Mouse (Mus musculus): ENCODE measurements around the gene Ifitm10. TPM values are rescaled to one million over a fixed set of nuclear protein-coding genes. Genes with fewer than 3 reads are reported as not detected.

Ifitm10 gene
- polyA plus RNA-seq, 1 experiment = 10.8 TPM

- DNase-seq = no peak
- H3K36me3 ChIP-seq (ENCODE audit: control insufficient read depth, insufficient read depth, low read length) = no peaks in the 10 kb centered on the region
- H3K4me1 ChIP-seq (replicated peaks; ENCODE audit: control insufficient read depth, insufficient read depth, low read length) = peaks cover 18% of the 10 kb centered on the region
- H3K27me3 ChIP-seq (ENCODE audit: control insufficient read depth, insufficient read depth, low read length) = no peaks in the 10 kb centered on the region
- no peak overlapping the region for H3K27ac ChIP-seq (ENCODE audit: control insufficient read depth, insufficient read depth, low read length)
- TF ChIP-seq CTCF (IDR thresholded peaks at IDR 0.05; ENCODE audit: borderline replicate concordance, control insufficient read depth, extremely low read depth, insufficient read depth, low read length, poor library complexity) = no peak
- TF ChIP-seq POLR2A (IDR thresholded peaks at IDR 0.05; ENCODE audit: control insufficient read depth, extremely low read depth, insufficient read depth, low read length, poor library complexity) = no peak
- 46% methylated on average over 6 of the region's 6 CpGs for WGBS
- H3K4me3 ChIP-seq (ENCODE audit: control insufficient read depth, insufficient read depth, low read length) = no peak overlapping the region
These were observed 21.0 kb upstream of the Ifitm10 start for GRCm38 (mm10) chr7:142394261-142395190.

DNA sequence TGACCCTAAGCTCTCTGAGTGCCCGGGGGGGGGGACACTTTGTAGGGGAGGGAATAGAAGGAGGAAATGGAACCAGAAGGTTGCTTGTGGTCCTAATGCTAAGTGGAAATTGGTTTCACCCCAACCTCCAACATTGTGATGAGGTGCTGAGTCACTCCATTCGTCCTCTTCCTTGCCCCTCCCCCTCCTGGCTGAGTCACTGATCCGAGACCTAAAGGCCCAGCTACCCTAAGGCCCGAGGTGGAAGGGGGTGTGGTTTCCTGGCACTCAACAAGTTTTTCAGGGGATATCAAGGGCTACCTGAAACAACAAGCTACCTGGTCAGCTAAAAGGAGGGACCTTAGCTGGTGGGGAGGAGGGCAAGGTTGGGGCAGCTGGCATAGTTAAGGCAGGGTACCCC is 19.6 kb upstream of the Ifitm10 start:
- 34% methylated on average over 4 of the region's 4 CpGs for WGBS
- DNase-seq = no peak
- Histone ChIP-seq H3K4me3 (ENCODE audit: control insufficient read depth, insufficient read depth, low read length) (no peak overlapping the region), H3K36me3 (ENCODE audit: control insufficient read depth, insufficient read depth, low read length) (no peaks in the 10 kb centered on the region), H3K27me3 (ENCODE audit: control insufficient read depth, insufficient read depth, low read length) (no peaks in the 10 kb centered on the region), H3K27ac (ENCODE audit: control insufficient read depth, insufficient read depth, low read length) (no peak overlapping the region), H3K4me1 (replicated peaks; ENCODE audit: control insufficient read depth, insufficient read depth, low read length) (peaks cover 14% of the 10 kb centered on the region)
- TF ChIP-seq POLR2A (IDR thresholded peaks at IDR 0.05; ENCODE audit: control insufficient read depth, extremely low read depth, insufficient read depth, low read length, poor library complexity) (no peak), CTCF (IDR thresholded peaks at IDR 0.05; ENCODE audit: borderline replicate concordance, control insufficient read depth, extremely low read depth, insufficient read depth, low read length, poor library complexity) (no peak)

DNA sequence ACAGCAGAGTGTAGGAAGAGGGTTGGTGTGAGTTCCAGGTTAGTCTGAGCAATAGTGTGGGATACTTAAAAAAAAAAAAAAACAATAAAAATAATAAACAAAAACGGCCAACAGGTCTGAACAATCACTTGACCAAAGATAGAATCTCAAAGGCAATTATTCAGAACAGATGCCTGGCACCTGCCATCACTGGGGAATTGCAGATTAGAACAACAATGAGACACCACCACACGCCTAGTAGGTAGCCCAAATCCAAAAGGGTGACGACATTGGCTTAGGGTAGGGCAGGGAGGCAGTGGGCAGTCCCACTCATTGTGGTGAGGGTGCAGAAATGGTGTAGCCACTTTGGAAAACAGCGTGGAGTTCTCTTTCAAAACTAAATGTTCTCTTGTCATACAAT is 18.1 kb upstream of the Ifitm10 start:
- Histone ChIP-seq H3K4me3 (ENCODE audit: control insufficient read depth, insufficient read depth, low read length) (no peak overlapping the region), H3K27me3 (ENCODE audit: control insufficient read depth, insufficient read depth, low read length) (no peaks in the 10 kb centered on the region), H3K4me1 (replicated peaks; ENCODE audit: control insufficient read depth, insufficient read depth, low read length) (peaks cover 22% of the 10 kb centered on the region), H3K36me3 (ENCODE audit: control insufficient read depth, insufficient read depth, low read length) (no peaks in the 10 kb centered on the region), H3K27ac (ENCODE audit: control insufficient read depth, insufficient read depth, low read length) (no peak overlapping the region)
- no peak for TF ChIP-seq POLR2A (IDR thresholded peaks at IDR 0.05; ENCODE audit: control insufficient read depth, extremely low read depth, insufficient read depth, low read length, poor library complexity)
- no peak for TF ChIP-seq CTCF (IDR thresholded peaks at IDR 0.05; ENCODE audit: borderline replicate concordance, control insufficient read depth, extremely low read depth, insufficient read depth, low read length, poor library complexity)
- 94% methylated on average over 4 of the region's 4 CpGs for WGBS
- no peak for DNase-seq

DNA sequence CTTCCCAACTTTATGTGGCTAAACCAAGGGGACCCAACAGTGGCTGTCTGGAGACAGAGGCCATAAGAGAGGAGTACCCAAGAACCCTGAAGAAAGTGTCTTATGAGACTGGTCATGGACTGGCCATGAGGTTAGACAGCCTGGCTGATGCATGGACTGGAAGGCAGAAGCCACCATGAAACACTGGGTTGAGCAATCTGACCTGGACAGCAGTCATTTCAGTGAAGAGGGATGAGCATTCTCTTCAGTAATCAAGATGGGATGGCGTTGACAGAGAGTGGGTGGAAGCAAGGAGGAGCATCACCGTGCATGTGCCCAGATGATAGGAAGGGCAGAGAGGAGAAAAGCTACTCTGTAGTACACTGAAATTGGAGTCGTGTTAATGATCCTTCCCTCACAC is 17.6 kb upstream of the Ifitm10 start:
- no peak for DNase-seq
- WGBS = 90% methylated on average over 3 of the region's 3 CpGs
- H3K4me3 ChIP-seq (ENCODE audit: control insufficient read depth, insufficient read depth, low read length) = no peak overlapping the region
- peaks cover 27% of the 10 kb centered on the region for H3K4me1 ChIP-seq (replicated peaks; ENCODE audit: control insufficient read depth, insufficient read depth, low read length)
- no peak overlapping the region for H3K27ac ChIP-seq (ENCODE audit: control insufficient read depth, insufficient read depth, low read length)
- H3K27me3 ChIP-seq (ENCODE audit: control insufficient read depth, insufficient read depth, low read length) = no peaks in the 10 kb centered on the region
- TF ChIP-seq POLR2A (IDR thresholded peaks at IDR 0.05; ENCODE audit: control insufficient read depth, extremely low read depth, insufficient read depth, low read length, poor library complexity) (no peak), CTCF (IDR thresholded peaks at IDR 0.05; ENCODE audit: borderline replicate concordance, control insufficient read depth, extremely low read depth, insufficient read depth, low read length, poor library complexity) (no peak)
- no peaks in the 10 kb centered on the region for H3K36me3 ChIP-seq (ENCODE audit: control insufficient read depth, insufficient read depth, low read length)

GRCm38 (mm10) chr7:142389961-142390650 is 16.6 kb upstream of the Ifitm10 start:
- no peak overlapping the region for H3K4me3 ChIP-seq (ENCODE audit: control insufficient read depth, insufficient read depth, low read length)
- peaks cover 35% of the 10 kb centered on the region for H3K4me1 ChIP-seq (replicated peaks; ENCODE audit: control insufficient read depth, insufficient read depth, low read length)
- no peaks in the 10 kb centered on the region for H3K27me3 ChIP-seq (ENCODE audit: control insufficient read depth, insufficient read depth, low read length)
- peaks cover under 1% of the 10 kb centered on the region; the same call in 1 of the 2 replicates for H3K36me3 ChIP-seq (ENCODE audit: control insufficient read depth, insufficient read depth, low read length)
- TF ChIP-seq POLR2A (IDR thresholded peaks at IDR 0.05; ENCODE audit: control insufficient read depth, extremely low read depth, insufficient read depth, low read length, poor library complexity) = no peak
- no peak for TF ChIP-seq CTCF (IDR thresholded peaks at IDR 0.05; ENCODE audit: borderline replicate concordance, control insufficient read depth, extremely low read depth, insufficient read depth, low read length, poor library complexity)
- no peak overlapping the region for H3K27ac ChIP-seq (ENCODE audit: control insufficient read depth, insufficient read depth, low read length)
- DNase-seq = no peak
- WGBS = 90% methylated on average over 3 of the region's 3 CpGs

DNA sequence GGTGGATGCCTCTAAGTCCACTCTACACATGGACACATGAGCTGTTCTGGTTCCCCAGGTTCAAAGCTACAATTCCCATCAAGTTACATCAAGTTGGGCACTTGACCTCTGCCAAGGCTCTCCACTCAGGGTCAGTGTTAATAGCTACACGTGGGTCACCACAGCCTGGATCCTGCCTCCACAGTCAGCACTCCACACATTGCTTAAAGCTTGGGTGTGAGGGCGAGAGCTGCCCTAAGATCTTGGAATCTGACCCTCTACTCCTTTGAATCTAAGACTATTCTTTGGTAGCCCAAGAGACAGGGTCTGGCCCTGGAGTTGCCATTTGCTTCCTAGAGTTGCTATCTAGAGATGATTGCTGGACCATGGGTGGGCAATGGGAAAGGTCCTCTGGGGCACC is 15.2 kb upstream of the Ifitm10 start:
- Histone ChIP-seq H3K27me3 (ENCODE audit: control insufficient read depth, insufficient read depth, low read length) (no peaks in the 10 kb centered on the region), H3K27ac (ENCODE audit: control insufficient read depth, insufficient read depth, low read length) (no peak overlapping the region), H3K4me3 (ENCODE audit: control insufficient read depth, insufficient read depth, low read length) (no peak overlapping the region), H3K36me3 (ENCODE audit: control insufficient read depth, insufficient read depth, low read length) (peaks cover 15% of the 10 kb centered on the region; the same call in 1 of the 2 replicates), H3K4me1 (replicated peaks; ENCODE audit: control insufficient read depth, insufficient read depth, low read length) (peaks cover 31% of the 10 kb centered on the region)
- TF ChIP-seq CTCF (IDR thresholded peaks at IDR 0.05; ENCODE audit: borderline replicate concordance, control insufficient read depth, extremely low read depth, insufficient read depth, low read length, poor library complexity) = no peak
- no peak for TF ChIP-seq POLR2A (IDR thresholded peaks at IDR 0.05; ENCODE audit: control insufficient read depth, extremely low read depth, insufficient read depth, low read length, poor library complexity)
- no peak for DNase-seq
- 100% methylated on average over 2 of the region's 2 CpGs for WGBS
